Mouse (Mus musculus) midbrain, embryonic 13.5 days (tissue): ENCODE measurements around the gene Epha4. TPM values are rescaled to one million over a fixed set of nuclear protein-coding genes. Genes with fewer than 3 reads are reported as not detected.

Experiments used
- ATAC-seq: fragments of 200-750 bp; cut with Nextera tagmentation; 2 replicates; pipeline ENCODE4 v1.8.0; 2017; ENCODE audit warnings: mild to moderate bottlenecking, moderate TSS enrichment, moderate library complexity
- H3K27ac ChIP-seq: fragments of 300-500 bp; sonication (generic); 2 replicates; pipeline ENCODE4 v1.5.1; 2015; ENCODE audit warnings: inconsistent platforms, mild to moderate bottlenecking, moderate library complexity
- H3K27me3 ChIP-seq: fragments of 300-500 bp; sonication (generic); 2 replicates; pipeline ENCODE4 v1.6.1; 2015; ENCODE audit warnings: mild to moderate bottlenecking, inconsistent platforms
- H3K36me3 ChIP-seq: fragments of 300-500 bp; sonication (generic); 2 replicates; pipeline ENCODE4 v1.6.1; 2015; ENCODE audit warnings: mild to moderate bottlenecking, inconsistent platforms
- H3K4me1 ChIP-seq: fragments of 300-500 bp; sonication (generic); replicated peaks from 2 replicates; pipeline ENCODE4 v1.6.1; 2015; ENCODE audit warnings: inconsistent platforms
- H3K4me2 ChIP-seq: fragments of 300-500 bp; sonication (generic); replicated peaks from 2 replicates; pipeline ENCODE4 v1.6.1; 2015; ENCODE audit warnings: moderate library complexity, mild to moderate bottlenecking, inconsistent platforms
- H3K4me3 ChIP-seq: fragments of 300-500 bp; sonication (generic); replicated peaks from 2 replicates; pipeline ENCODE4 v1.5.1; 2015; ENCODE audit warnings: mild to moderate bottlenecking, inconsistent platforms
- H3K9ac ChIP-seq: fragments of 300-500 bp; sonication (generic); replicated peaks from 2 replicates; pipeline ENCODE4 v1.6.1; 2015; ENCODE audit warnings: mild to moderate bottlenecking, inconsistent platforms
- H3K9me3 ChIP-seq: fragments of 300-500 bp; sonication (generic); 2 replicates; pipeline ENCODE4 v1.6.1; 2016; ENCODE audit warnings: mild to moderate bottlenecking, inconsistent platforms
- WGBS: fragments of 180-500 bp; shearing (Covaris S2); methylation state at CpG from one replicate; pipeline ENCODE4 v1.1.7; 2015; 5-methylcytosine and 5-hydroxymethylcytosine counted together
- polyA plus RNA-seq: library from polyadenylated mRNA; unstranded; fragments of >200 nt; fragmentation: Nextera tagmentation; extraction: Ambion mirVana; gene quantifications from 2 replicates; pipeline ENCODE4 v1.2.1, GENCODE M21; 2015

The Epha4 gene
- polyA plus RNA-seq, 1 experiment from 2014 or later: 37.5 TPM

GRCm38 (mm10) chr1:77374054-77374453 lies 140.8 kb downstream of the Epha4 start:
- 69% methylated on average over 3 of the region's 5 CpGs for WGBS
- Histone ChIP-seq H3K9ac (no peak overlapping the region), H3K36me3 (peaks cover 40% of the 10 kb centered on the region), H3K27ac (no peak overlapping the region), H3K4me2 (no peak overlapping the region), H3K27me3 (no peaks in the 10 kb centered on the region), H3K9me3 (no peaks in the 10 kb centered on the region), H3K4me3 (no peak overlapping the region), H3K4me1 (no peaks in the 10 kb centered on the region)
- no peak for ATAC-seq

GRCm38 (mm10) chr1:77370921-77371320 lies 144.0 kb downstream of the Epha4 start:
- no peaks in the 10 kb centered on the region for H3K27me3 ChIP-seq
- H3K4me1 ChIP-seq: no peaks in the 10 kb centered on the region
- H3K4me2 ChIP-seq: no peak overlapping the region
- H3K9ac ChIP-seq: no peak overlapping the region
- peaks cover 49% of the 10 kb centered on the region for H3K36me3 ChIP-seq
- no peak overlapping the region for H3K4me3 ChIP-seq
- 92% methylated on average over 7 of the region's 7 CpGs for WGBS
- no peak overlapping the region for H3K27ac ChIP-seq
- no peaks in the 10 kb centered on the region for H3K9me3 ChIP-seq
- ATAC-seq: no peak

- Histone ChIP-seq H3K27me3 (no peaks in the 10 kb centered on the region), H3K4me1 (no peaks in the 10 kb centered on the region), H3K4me2 (no peak overlapping the region), H3K27ac (no peak overlapping the region), H3K9me3 (no peaks in the 10 kb centered on the region), H3K9ac (no peak overlapping the region), H3K4me3 (no peak overlapping the region), H3K36me3 (peaks cover 38% of the 10 kb centered on the region)
- ATAC-seq: no peak
- WGBS: 87% methylated on average over 18 of the region's 18 CpGs
Observed at GRCm38 (mm10) chr1:77369255-77369837, 145.5 kb downstream of the Epha4 start.

- Histone ChIP-seq H3K36me3 (peaks cover 17% of the 10 kb centered on the region), H3K27ac (no peak overlapping the region), H3K9ac (no peak overlapping the region), H3K4me1 (0 out of 2 replicates have a peak, but pooled peaks cover 2% of the 10 kb centered on the region), H3K27me3 (no peaks in the 10 kb centered on the region), H3K4me3 (no peak overlapping the region), H3K9me3 (no peaks in the 10 kb centered on the region), H3K4me2 (no peak overlapping the region)
- ATAC-seq: no peak
- WGBS: 79% methylated on average over 3 of the region's 3 CpGs
Observed at GRCm38 (mm10) chr1:77365850-77366249, 149.0 kb downstream of the Epha4 start.

- WGBS: 92% methylated on average over 3 of the region's 3 CpGs
Observed at GRCm38 (mm10) chr1:77364596-77364995, 150.3 kb downstream of the Epha4 start.

GRCm38 (mm10) chr1:77363848-77364247 lies 151.0 kb downstream of the Epha4 start:
- WGBS: 100% methylated on average over 1 of the region's 1 CpGs

More at GRCm38 (mm10) chr1:77364596-77364995, 150.3 kb downstream of the Epha4 start:
- Histone ChIP-seq H3K9me3 (no peaks in the 10 kb centered on the region), H3K4me3 (no peak overlapping the region), H3K4me1 (0 out of 2 replicates have a peak, but pooled peaks cover 2% of the 10 kb centered on the region), H3K36me3 (peaks cover 16% of the 10 kb centered on the region), H3K4me2 (no peak overlapping the region), H3K9ac (no peak overlapping the region), H3K27me3 (no peaks in the 10 kb centered on the region), H3K27ac (no peak overlapping the region)
- no peak for ATAC-seq

GRCm38 (mm10) chr1:77346459-77346858 lies 168.4 kb downstream of the Epha4 start:
- 95% methylated on average over 4 of the region's 4 CpGs for WGBS
- no peak overlapping the region for H3K4me2 ChIP-seq
- no peaks in the 10 kb centered on the region for H3K9me3 ChIP-seq
- no peaks in the 10 kb centered on the region for H3K36me3 ChIP-seq
- H3K4me3 ChIP-seq: no peak overlapping the region
- no peaks in the 10 kb centered on the region for H3K4me1 ChIP-seq
- no peak for ATAC-seq
- no peak overlapping the region for H3K27ac ChIP-seq
- H3K27me3 ChIP-seq: no peaks in the 10 kb centered on the region
- H3K9ac ChIP-seq: no peak overlapping the region

More at GRCm38 (mm10) chr1:77363848-77364247, 151.0 kb downstream of the Epha4 start:
- peaks cover 9% of the 10 kb centered on the region for H3K36me3 ChIP-seq
- no peak overlapping the region for H3K4me2 ChIP-seq
- no peak overlapping the region for H3K9ac ChIP-seq
- H3K4me3 ChIP-seq: no peak overlapping the region
- ATAC-seq: no peak
- H3K27me3 ChIP-seq: no peaks in the 10 kb centered on the region
- H3K4me1 ChIP-seq: 0 out of 2 replicates have a peak, but pooled peaks cover 2% of the 10 kb centered on the region
- H3K27ac ChIP-seq: no peak overlapping the region
- no peaks in the 10 kb centered on the region for H3K9me3 ChIP-seq

- H3K9me3 ChIP-seq: no peaks in the 10 kb centered on the region
- 91% methylated on average over 4 of the region's 4 CpGs for WGBS
- H3K27ac ChIP-seq: no peak overlapping the region
- H3K27me3 ChIP-seq: no peaks in the 10 kb centered on the region
- no peak overlapping the region for H3K4me3 ChIP-seq
- no peak for ATAC-seq
- H3K36me3 ChIP-seq: no peaks in the 10 kb centered on the region
- no peaks in the 10 kb centered on the region for H3K4me1 ChIP-seq
- H3K4me2 ChIP-seq: no peak overlapping the region
- H3K9ac ChIP-seq: no peak overlapping the region
Observed at GRCm38 (mm10) chr1:77343792-77344191, 171.1 kb downstream of the Epha4 start.

- H3K4me3 ChIP-seq: no peak overlapping the region
- H3K27me3 ChIP-seq: no peaks in the 10 kb centered on the region
- WGBS: 82% methylated on average over 5 of the region's 5 CpGs
Observed at GRCm38 (mm10) chr1:77339701-77340100, 175.2 kb downstream of the Epha4 start.

GRCm38 (mm10) chr1:77338346-77338745 lies 176.5 kb downstream of the Epha4 start:
- 0 out of 2 replicates have a peak, but pooled peaks cover 4% of the 10 kb centered on the region for H3K4me1 ChIP-seq
- no peaks in the 10 kb centered on the region for H3K9me3 ChIP-seq
- H3K9ac ChIP-seq: no peak overlapping the region
- H3K4me3 ChIP-seq: no peak overlapping the region
- no peaks in the 10 kb centered on the region for H3K27me3 ChIP-seq
- no peak overlapping the region for H3K27ac ChIP-seq
- no peak for ATAC-seq
- H3K4me2 ChIP-seq: no peak overlapping the region
- no peaks in the 10 kb centered on the region for H3K36me3 ChIP-seq
- WGBS: 60% methylated on average over 6 of the region's 6 CpGs

More at GRCm38 (mm10) chr1:77339701-77340100, 175.2 kb downstream of the Epha4 start:
- ATAC-seq: no peak
- no peak overlapping the region for H3K9ac ChIP-seq
- H3K4me1 ChIP-seq: 0 out of 2 replicates have a peak, but pooled peaks cover 4% of the 10 kb centered on the region
- no peaks in the 10 kb centered on the region for H3K36me3 ChIP-seq
- H3K9me3 ChIP-seq: no peaks in the 10 kb centered on the region
- no peak overlapping the region for H3K4me2 ChIP-seq
- H3K27ac ChIP-seq: no peak overlapping the region

GRCm38 (mm10) chr1:77336937-77337336 lies 178.0 kb downstream of the Epha4 start:
- H3K36me3 ChIP-seq: no peaks in the 10 kb centered on the region
- no peak overlapping the region for H3K27ac ChIP-seq
- no peak overlapping the region for H3K4me3 ChIP-seq
- H3K9me3 ChIP-seq: no peaks in the 10 kb centered on the region
- H3K4me2 ChIP-seq: no peak overlapping the region
- H3K4me1 ChIP-seq: 0 out of 2 replicates have a peak, but pooled peaks cover 4% of the 10 kb centered on the region
- no peak for ATAC-seq
- H3K9ac ChIP-seq: no peak overlapping the region
- H3K27me3 ChIP-seq: no peaks in the 10 kb centered on the region
- 86% methylated on average over 7 of the region's 7 CpGs for WGBS

- Histone ChIP-seq H3K36me3 (no peaks in the 10 kb centered on the region), H3K4me1 (no peaks in the 10 kb centered on the region), H3K27ac (no peak overlapping the region), H3K9me3 (no peaks in the 10 kb centered on the region), H3K4me2 (no peak overlapping the region), H3K27me3 (no peaks in the 10 kb centered on the region), H3K9ac (no peak overlapping the region), H3K4me3 (no peak overlapping the region)
- 86% methylated on average over 4 of the region's 4 CpGs for WGBS
- ATAC-seq: no peak
Observed at GRCm38 (mm10) chr1:77318597-77319127, 196.2 kb downstream of the Epha4 start.
